Mouse (Mus musculus) v-Abl transformed pro-B cells (cell line): ENCODE measurements around the gene Lrrc18.

Experiments
- in situ Hi-C, 2 experiments: fragments of 400-800 bp; cut with MboI; formaldehyde crosslinking; loops; one replicate each; pipeline ENCODE4 v1.15.1; 2025; ENCODE audit not compliant: unreplicated experiment in 2 of 2

Lrrc18 gene

GRCm38 (mm10) chr14:32991082-32991481, at the start of gene Lrrc18:
Gene Lrrc18, plus strand, starts transcription at chr14:32991382.
- in situ Hi-C loops, result loop anchor here in 1 of 2 experiments (25.0 kb wide), 1 partner anchor 729 kb away; no protein-coding TSS in a partner anchor

- in situ Hi-C loops, result no loop called here
Measured at GRCm38 (mm10) chr14:32947512-32947911, 43.7 kb upstream of the Lrrc18 start.

- in situ Hi-C loops, result no loop called here
Measured at GRCm38 (mm10) chr14:32950312-32951301, 40.6 kb upstream of the Lrrc18 start.

- in situ Hi-C loops, result loop anchor here in 1 of 2 experiments (5.0 kb wide), 1 partner anchor 424 kb away; no protein-coding TSS in a partner anchor
Measured at GRCm38 (mm10) chr14:32956486-32956885, 34.7 kb upstream of the Lrrc18 start.

GRCm38 (mm10) chr14:32958671-32959070, 32.5 kb upstream of the Lrrc18 start:
- in situ Hi-C loops, result loop anchor here in 1 of 2 experiments (5.0 kb wide), 1 partner anchor 426 kb away; no protein-coding TSS in a partner anchor

- in situ Hi-C loops, result loop anchor here (5.0 to 10.0 kb wide), 4 partner anchors 188 to 428 kb away; no protein-coding TSS in a partner anchor
Measured at GRCm38 (mm10) chr14:32960481-32960880, 30.7 kb upstream of the Lrrc18 start.

GRCm38 (mm10) chr14:32964742-32965141, 26.4 kb upstream of the Lrrc18 start:
- in situ Hi-C loops, result loop anchor here (5.0 to 10.0 kb wide), 4 partner anchors 192 to 432 kb away; no protein-coding TSS in a partner anchor

- in situ Hi-C loops, result no loop called here
Measured at GRCm38 (mm10) chr14:32970700-32971099, 20.5 kb upstream of the Lrrc18 start.

GRCm38 (mm10) chr14:32984176-32984738, 6.9 kb upstream of the Lrrc18 start:
- in situ Hi-C loops, result loop anchor here in 1 of 2 experiments (25.0 kb wide), 1 partner anchor 722 kb away; no protein-coding TSS in a partner anchor

GRCm38 (mm10) chr14:32986659-32987058, 4.5 kb upstream of the Lrrc18 start:
- in situ Hi-C loops, result loop anchor here in 1 of 2 experiments (25.0 kb wide), 1 partner anchor 724 kb away; no protein-coding TSS in a partner anchor

- in situ Hi-C loops, result loop anchor here in 1 of 2 experiments (25.0 kb wide), 1 partner anchor 733 kb away; no protein-coding TSS in a partner anchor
Measured at GRCm38 (mm10) chr14:32994954-32995636, 3.9 kb downstream of the Lrrc18 start.

- in situ Hi-C loops, result loop anchor here in 1 of 2 experiments (25.0 kb wide), 1 partner anchor 737 kb away; no protein-coding TSS in a partner anchor
Measured at GRCm38 (mm10) chr14:32999511-32999910, 8.3 kb downstream of the Lrrc18 start.

GRCm38 (mm10) chr14:33000112-33000979, 9.2 kb downstream of the Lrrc18 start:
- in situ Hi-C loops, result no loop called here

GRCm38 (mm10) chr14:33005114-33005513, 13.9 kb downstream of the Lrrc18 start:
- in situ Hi-C loops, result no loop called here

- in situ Hi-C loops, result no loop called here
Measured at GRCm38 (mm10) chr14:33007638-33008037, 16.5 kb downstream of the Lrrc18 start.

GRCm38 (mm10) chr14:33019050-33019449, 27.9 kb downstream of the Lrrc18 start:
- in situ Hi-C loops, result no loop called here

- in situ Hi-C loops, result loop anchor here in 1 of 2 experiments (5.0 kb wide), 1 partner anchor 78 kb away; no protein-coding TSS in a partner anchor
Measured at GRCm38 (mm10) chr14:33019606-33020005, 28.4 kb downstream of the Lrrc18 start.

GRCm38 (mm10) chr14:33030849-33031248, 39.7 kb downstream of the Lrrc18 start:
- in situ Hi-C loops, result loop anchor here in 1 of 2 experiments (25.0 kb wide), 1 partner anchor 1669 kb away; no protein-coding TSS in a partner anchor

- in situ Hi-C loops, result loop anchor here in 1 of 2 experiments (25.0 kb wide), 1 partner anchor 1671 kb away; no protein-coding TSS in a partner anchor
Measured at GRCm38 (mm10) chr14:33033424-33033823, 42.2 kb downstream of the Lrrc18 start.
